Mouse (Mus musculus) CH12.LX (cell line): ENCODE measurements at regions not wholly inside any gene's neighbourhood (a gene's known extent, or its start where the extent isn't known, plus 50 kb on each side); places are given as distances from the start of the nearest gene placed in this dataset.

Experiments
- DNase-seq: peaks from one replicate; pipeline ENCODE4 v3.0.0-alpha.2; 2013; ENCODE audit errors: extremely low read depth
- H3K27ac ChIP-seq: 2 replicates; pipeline ENCODE4 v1.5.1; 2012; ENCODE audit warnings: low read depth, mild to moderate bottlenecking, control low read depth, moderate library complexity; ENCODE audit not compliant: insufficient read depth
- H3K27me3 ChIP-seq: replicated peaks from 2 replicates; pipeline ENCODE3; 2012; ENCODE audit warnings: inconsistent platforms
- H3K36me3 ChIP-seq, 2 experiments: replicated peaks in 1 of 2; 2 replicates each; pipeline versions ENCODE3 to v1.6.1; 2012; ENCODE audit warnings: inconsistent platforms in 1 of 2, low read length in 1 of 2, mild to moderate bottlenecking in 1 of 2, mixed read lengths in 1 of 2, moderate library complexity in 1 of 2; ENCODE audit not compliant: control insufficient read depth in 1 of 2, insufficient read depth in 1 of 2
- H3K4me1 ChIP-seq, 2 experiments: 2 replicates each; pipeline ENCODE4 v1.6.1; 2012; ENCODE audit warnings: inconsistent platforms in 1 of 2, moderate library complexity in 1 of 2; ENCODE audit not compliant: insufficient read depth in 2 of 2, control insufficient read depth in 1 of 2
- H3K4me2 ChIP-seq: 2 replicates; pipeline ENCODE4 v1.6.1; 2012; ENCODE audit warnings: low read depth, mild to moderate bottlenecking, control low read depth; ENCODE audit not compliant: poor library complexity, insufficient read depth, severe bottlenecking
- H3K4me3 ChIP-seq, 3 experiments: fragments of 150-350 bp in 1 of 3; sonication (generic) in 1 of 3; replicated peaks in 1 of 3; 2 replicates each; pipeline versions ENCODE3 to v1.5.1; 2011 to 2012; ENCODE audit warnings: low read depth in 2 of 3, low read length in 2 of 3, mild to moderate bottlenecking in 2 of 3, moderate library complexity in 2 of 3, control low read depth in 1 of 3, improper control_type of control experiment in 1 of 3, inconsistent platforms in 1 of 3, mixed read lengths in 1 of 3; ENCODE audit not compliant: poor library complexity in 1 of 3
- H3K79me2 ChIP-seq: replicated peaks from 2 replicates; pipeline ENCODE4 v1.6.1; 2012; ENCODE audit warnings: mild to moderate bottlenecking, moderate library complexity; ENCODE audit not compliant: control insufficient read depth, poor library complexity, insufficient read depth, severe bottlenecking; ENCODE audit errors: extremely low read depth
- H3K9ac ChIP-seq: 2 replicates; pipeline ENCODE4 v1.6.1; 2012; ENCODE audit warnings: low read depth, mild to moderate bottlenecking, control low read depth, moderate library complexity; ENCODE audit not compliant: insufficient read depth
- H3K9me3 ChIP-seq: replicated peaks from 2 replicates; pipeline ENCODE3; 2012; ENCODE audit warnings: low read length, inconsistent platforms, mixed read lengths
- CHD2 ChIP-seq: IDR thresholded peaks from 2 replicates; pipeline ENCODE4 v1.6.1; 2011; ENCODE audit warnings: low read length, improper control_type of control experiment
- ETS1 ChIP-seq: conservative IDR thresholded peaks from 2 replicates; pipeline ENCODE4 v1.6.1; 2012; ENCODE audit warnings: low read depth, mild to moderate bottlenecking, inconsistent platforms, low read length, improper control_type of control experiment, moderate library complexity
- HCFC1 ChIP-seq: IDR thresholded peaks from 2 replicates; pipeline ENCODE4 v1.6.1; 2012; ENCODE audit warnings: low read depth, mild to moderate bottlenecking, inconsistent platforms, low read length, improper control_type of control experiment
- JUN ChIP-seq: IDR thresholded peaks from 2 replicates; pipeline ENCODE4 v1.6.1; 2011; ENCODE audit warnings: low read depth, mild to moderate bottlenecking, low read length, improper control_type of control experiment, moderate library complexity; ENCODE audit not compliant: insufficient read depth
- KAT2A ChIP-seq: IDR thresholded peaks from 2 replicates; pipeline ENCODE4 v1.6.1; 2012; ENCODE audit warnings: low read length, improper control_type of control experiment, inconsistent platforms; ENCODE audit not compliant: insufficient replicate concordance
- MAFK ChIP-seq: IDR thresholded peaks from 2 replicates; pipeline ENCODE4 v1.6.1; 2011; ENCODE audit warnings: low read length, improper control_type of control experiment; ENCODE audit not compliant: insufficient replicate concordance
- MAZ ChIP-seq: IDR thresholded peaks from 2 replicates; pipeline ENCODE4 v1.6.1; 2012; ENCODE audit warnings: low read depth, mild to moderate bottlenecking, inconsistent platforms, low read length, improper control_type of control experiment, moderate library complexity
- MEF2A ChIP-seq: IDR thresholded peaks from 2 replicates; pipeline ENCODE4 v1.6.1; 2014; ENCODE audit warnings: low read depth, mild to moderate bottlenecking, inconsistent platforms, low read length, improper control_type of control experiment, borderline replicate concordance
- NELFE ChIP-seq: IDR thresholded peaks from 2 replicates; pipeline ENCODE4 v1.6.1; 2011; ENCODE audit warnings: low read depth, low read length, improper control_type of control experiment
- PAX5 ChIP-seq: IDR thresholded peaks from 2 replicates; pipeline ENCODE4 v1.6.1; 2012; ENCODE audit warnings: low read length, inconsistent platforms, mixed read lengths
- RCOR1 ChIP-seq: conservative IDR thresholded peaks from 2 replicates; pipeline ENCODE4 v1.6.1; 2012; ENCODE audit warnings: low read depth, mild to moderate bottlenecking, inconsistent platforms, low read length, improper control_type of control experiment
- TBP ChIP-seq: conservative IDR thresholded peaks from 2 replicates; pipeline ENCODE4 v1.6.1; 2011; ENCODE audit warnings: low read depth, low read length, improper control_type of control experiment
- TCF12 ChIP-seq: IDR thresholded peaks from 2 replicates; pipeline ENCODE4 v1.6.1; 2014; ENCODE audit warnings: low read depth, mild to moderate bottlenecking, inconsistent platforms, low read length, improper control_type of control experiment
- UBTF ChIP-seq: IDR thresholded peaks from 2 replicates; pipeline ENCODE4 v1.6.1; 2012; ENCODE audit warnings: low read depth, mild to moderate bottlenecking, inconsistent platforms, low read length, improper control_type of control experiment, moderate library complexity
- USF1 ChIP-seq: IDR thresholded peaks from 2 replicates; pipeline ENCODE4 v1.6.1; 2014; ENCODE audit warnings: low read depth, mild to moderate bottlenecking, inconsistent platforms, low read length, improper control_type of control experiment
- USF2 ChIP-seq: conservative IDR thresholded peaks from 2 replicates; pipeline ENCODE4 v1.6.1; 2011; ENCODE audit warnings: low read depth, low read length, improper control_type of control experiment
- ZC3H11A ChIP-seq: IDR thresholded peaks from 2 replicates; pipeline ENCODE4 v1.6.1; 2012; ENCODE audit warnings: low read depth, mild to moderate bottlenecking, inconsistent platforms, low read length, improper control_type of control experiment
- ZKSCAN1 ChIP-seq: IDR thresholded peaks from 2 replicates; pipeline ENCODE4 v1.6.1; 2012; ENCODE audit warnings: low read depth, inconsistent platforms, low read length, improper control_type of control experiment, borderline replicate concordance
- ZMIZ1 ChIP-seq: IDR thresholded peaks from 2 replicates; pipeline ENCODE4 v1.6.1; 2012; ENCODE audit warnings: low read depth, mild to moderate bottlenecking, inconsistent platforms, low read length, improper control_type of control experiment
- ZNF384 ChIP-seq: IDR thresholded peaks from 2 replicates; pipeline ENCODE4 v1.6.1; 2012; ENCODE audit warnings: low read depth, low read length, improper control_type of control experiment, inconsistent platforms
- dilution Hi-C: fragments of 300-500 bp; cut with MboI; formaldehyde crosslinking; loops from 2 replicates; pipeline ENCODE4 v1.14.3; 2020; ENCODE audit warnings: low sequenced_read_pairs; ENCODE audit not compliant: extremely low pct_unique_long_range_greater_than_20kb, extremely low pct_ligation_motif_present
- in situ Hi-C: fragments of 300-500 bp; cut with MboI; formaldehyde crosslinking; loops from 3 replicates; pipeline ENCODE4 v1.14.3; 2019; ENCODE audit warnings: low sequenced_read_pairs, low pct_ligation_motif_present, low pct_unique_long_range_greater_than_20kb, mixed read lengths

DNA sequence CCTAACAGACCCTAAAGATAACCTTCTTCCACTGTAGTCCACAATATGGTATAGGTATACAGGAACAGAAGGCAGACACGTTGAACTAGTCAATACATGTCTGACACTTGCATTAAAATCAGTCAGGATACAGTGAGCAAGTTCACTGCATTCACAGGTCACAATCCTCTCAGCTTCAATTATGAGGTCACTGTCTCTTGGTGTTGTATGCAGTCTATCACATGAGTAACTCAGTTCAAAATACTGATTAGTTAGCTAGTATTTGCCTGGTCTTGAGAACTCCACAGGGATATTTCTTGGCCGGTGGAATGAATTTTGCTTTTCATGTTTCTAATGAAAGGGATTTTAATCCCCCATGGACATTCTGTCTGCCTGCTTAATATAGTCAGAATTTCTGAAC is 69.1 kb upstream of the Slc5a7 start:
- Histone ChIP-seq H3K27me3 (no peaks in the 10 kb centered on the region), H3K4me2 (no peak overlapping the region), H3K9me3 (no peaks in the 10 kb centered on the region), H3K36me3 (no peaks in the 10 kb centered on the region), H3K27ac (no peak overlapping the region), H3K79me2 (no peaks in the 10 kb centered on the region), H3K4me3 (no peak overlapping the region), H3K4me1 (no peaks in the 10 kb centered on the region), H3K9ac (no peak overlapping the region)
- dilution Hi-C loops (no loop called here), in situ Hi-C loops (no loop called here)
- DNase-seq: no peak
- TF ChIP-seq HCFC1 (no peak), NELFE (no peak), MAFK (no peak), ZNF384 (no peak), ZMIZ1 (no peak), ZKSCAN1 (no peak), JUN (no peak), MEF2A (no peak), CHD2 (no peak), USF1 (no peak), KAT2A (no peak), ZC3H11A (no peak), MAZ (no peak), TBP (no peak), PAX5 (no peak), UBTF (no peak), RCOR1 (no peak), USF2 (no peak), ETS1 (no peak), TCF12 (no peak)

DNA sequence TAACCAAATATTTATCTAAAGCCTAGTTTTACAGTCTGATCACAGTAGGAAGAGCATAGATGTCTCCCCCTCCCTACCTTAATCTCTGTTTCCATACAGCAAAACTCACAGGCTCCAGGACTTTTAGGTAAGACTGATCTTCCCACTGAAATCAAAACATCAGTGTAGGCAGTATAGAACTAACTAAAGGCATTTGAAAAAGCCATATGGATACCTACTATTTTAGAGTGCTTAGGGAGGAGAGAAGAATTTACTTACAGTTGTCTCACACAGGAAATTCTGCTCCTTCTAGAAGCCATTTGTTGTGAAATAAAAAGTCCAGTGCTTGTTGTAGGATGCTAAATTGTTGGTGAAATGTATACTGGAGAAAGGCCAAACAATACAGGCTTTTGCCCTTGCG is 64.2 kb upstream of the Slc5a7 start:
- Histone ChIP-seq H3K27me3 (no peaks in the 10 kb centered on the region), H3K79me2 (no peaks in the 10 kb centered on the region), H3K27ac (no peak overlapping the region), H3K4me3 (no peak overlapping the region), H3K36me3 (no peaks in the 10 kb centered on the region), H3K4me1 (no peaks in the 10 kb centered on the region), H3K9ac (no peak overlapping the region), H3K9me3 (peaks cover 2% of the 10 kb centered on the region), H3K4me2 (no peak overlapping the region)
- TF ChIP-seq HCFC1 (no peak), ETS1 (no peak)
- no peak for DNase-seq
- dilution Hi-C loops (no loop called here), in situ Hi-C loops (no loop called here)
